Mouse (Mus musculus) brain, embryonic 14.5 days (tissue): ENCODE measurements at regions not wholly inside any gene's neighbourhood (a gene's known extent, or its start where the extent isn't known, plus 50 kb on each side); places are given as distances from the start of the nearest gene placed in this dataset.

ENCODE experiments used
- DNase-seq: peaks from one replicate; pipeline ENCODE4 v3.0.0-alpha.2; 2011; ENCODE audit warnings: low read depth
- CTCF ChIP-seq: fragments of 200-500 bp; IDR thresholded peaks from 2 replicates; pipeline ENCODE4 v1.5.1; 2012; ENCODE audit warnings: inconsistent platforms, mild to moderate bottlenecking, moderate library complexity, borderline replicate concordance; ENCODE audit not compliant: insufficient read depth, insufficient read length; ENCODE audit errors: extremely low read depth
- POLR2A ChIP-seq: fragments of 200-500 bp; IDR thresholded peaks from 2 replicates; pipeline ENCODE4 v1.6.1; 2012; ENCODE audit warnings: mild to moderate bottlenecking, inconsistent platforms, borderline replicate concordance; ENCODE audit not compliant: poor library complexity, insufficient read depth, insufficient read length, severe bottlenecking; ENCODE audit errors: extremely low read depth

GRCm38 (mm10) chr3:77051884-77052283 is 977.8 kb downstream of the Fstl5 start:
- peak; percentile 44 for DNase-seq
- no peak for TF ChIP-seq POLR2A
- TF ChIP-seq CTCF, result no peak

- TF ChIP-seq POLR2A, result no peak
- no peak for TF ChIP-seq CTCF
- no peak for DNase-seq
Measured at GRCm38 (mm10) chr3:77075055-77075454, 1001.0 kb downstream of the Fstl5 start.

DNA sequence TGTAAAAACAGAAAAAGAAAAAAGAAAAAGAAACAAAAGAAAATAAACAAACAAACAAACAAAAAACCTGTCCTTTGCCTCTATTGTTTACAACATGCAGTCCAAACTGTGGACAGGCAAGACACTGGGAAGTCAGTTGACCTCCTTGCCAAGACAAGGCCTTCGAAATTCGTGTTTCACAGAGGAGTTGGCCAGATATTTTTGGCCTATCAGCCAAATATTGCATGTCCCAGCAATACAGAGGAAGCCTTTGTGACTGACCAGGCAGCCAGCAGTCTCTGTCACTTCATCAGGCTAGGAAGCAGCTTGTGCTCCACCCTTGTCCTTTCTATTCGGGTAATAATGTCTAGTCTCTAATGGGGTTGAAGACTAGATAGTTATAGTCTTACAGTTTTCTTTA is 1017.7 kb downstream of the Fstl5 start:
- TF ChIP-seq POLR2A, result no peak
- no peak for TF ChIP-seq CTCF
- DNase-seq, result no peak

GRCm38 (mm10) chr3:77112969-77113368 is 1038.9 kb downstream of the Fstl5 start:
- no peak for DNase-seq
- TF ChIP-seq CTCF, result no peak
- no peak for TF ChIP-seq POLR2A

- TF ChIP-seq CTCF (no peak), POLR2A (no peak)
- no peak for DNase-seq
Measured at GRCm38 (mm10) chr3:77120581-77120980, 1046.5 kb downstream of the Fstl5 start.

DNA sequence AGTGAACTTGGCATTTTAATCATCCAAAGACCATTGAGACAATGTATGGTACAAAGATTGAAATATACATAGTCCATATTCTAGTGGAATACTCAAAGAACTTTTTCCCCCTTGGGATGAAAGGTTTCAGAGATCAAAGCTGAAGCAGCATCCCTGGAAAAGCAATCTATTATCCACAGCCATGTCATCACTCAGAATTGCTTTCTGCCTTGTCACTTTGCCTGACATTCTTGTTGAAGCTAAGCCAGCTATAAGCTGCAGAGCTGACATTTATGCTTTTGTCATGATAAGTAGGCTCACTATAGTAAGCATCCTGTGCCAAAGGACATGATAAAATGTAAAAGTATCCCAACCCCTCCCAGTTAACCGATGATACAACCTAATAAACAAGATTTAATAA is 1077.6 kb downstream of the Fstl5 start:
- no peak for TF ChIP-seq POLR2A
- no peak for TF ChIP-seq CTCF
- DNase-seq, result peak; percentile 62

GRCm38 (mm10) chr3:77197828-77198227 is 1123.8 kb downstream of the Fstl5 start:
- TF ChIP-seq CTCF, result no peak
- TF ChIP-seq POLR2A, result no peak
- DNase-seq, result no peak

DNA sequence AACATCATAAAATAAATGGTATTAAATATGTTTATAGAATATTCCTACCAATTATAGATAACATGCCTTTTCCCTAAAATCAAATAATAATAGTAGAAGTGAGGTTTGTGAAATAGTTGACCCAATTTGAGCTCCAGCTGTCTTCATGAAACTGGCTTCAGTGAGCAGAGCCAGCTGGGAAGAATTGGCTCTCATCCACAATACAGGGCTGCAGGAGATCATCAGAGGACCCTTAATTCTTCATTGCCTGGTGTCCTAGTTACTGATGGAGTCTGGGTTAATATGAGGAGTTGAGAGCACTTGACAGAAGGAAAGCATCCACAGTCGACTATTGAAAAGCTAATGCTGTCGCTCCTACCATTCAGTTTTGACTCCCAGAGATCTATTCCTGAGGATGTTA is 1124.2 kb downstream of the Fstl5 start:
- no peak for TF ChIP-seq POLR2A
- TF ChIP-seq CTCF, result no peak

GRCm38 (mm10) chr3:77226007-77226406 is 1151.9 kb downstream of the Fstl5 start:
- DNase-seq, result peak; percentile 40

More for the DNA sequence above, 1124.2 kb downstream of the Fstl5 start:
- DNase-seq, result peak; percentile 52

More at GRCm38 (mm10) chr3:77226007-77226406, 1151.9 kb downstream of the Fstl5 start:
- TF ChIP-seq POLR2A, result no peak
- TF ChIP-seq CTCF, result no peak
